In genomic region chr1:90424066-90424821, GRCm38 (mm10) we compare ENCODE assay signal across 9 mouse cellular contexts.
DNase-seq lines count a peak whose midpoint lies in the region.
"Had no signal": no experiment of that assay in that cellular context is flagged by ENCODE, and none has a peak within 500 bp of the region (broad histone marks: within the 10 kb centered on the region; RNA-seq: fewer than 3 reads in every experiment).

No protein-coding gene starts in this region.

- DNase-seq in gastrocnemius, adult 18-20 months (ENCODE audit: low spot score) = peak; percentile 80
- DNase-seq in gastrocnemius, postnatal 4 days (ENCODE audit: low spot score in 2 of 2) = no peak
- peak; percentile 35 for DNase-seq in Muller cell, postnatal 12 days (ENCODE audit: inconsistent ontology term)
- DNase-seq in gastrocnemius, postnatal 25 days = peak; percentile 80
- DNase-seq in kidney, postnatal 36 days = peak; percentile 41 to 55
- DNase-seq in thymus, postnatal 36 days = no peak
- DNase-seq in frontal cortex, adult 2 months (ENCODE audit: extremely low spot score in 1 of 2, low spot score in 1 of 2) = no peak
- DNase-seq in spleen, adult 18-20 months = no peak
- DNase-seq: cerebellum, adult 8-10 months had no signal

Comparison
In these comparisons a context has a peak if more than half of its experiments do, and no peak if none do; other contexts are left out.
1. DNase-seq: peak in gastrocnemius, adult 18-20 months (single experiment), Muller cell, postnatal 12 days (single experiment), gastrocnemius, postnatal 25 days (single experiment) and kidney, postnatal 36 days (2 of 2); none in gastrocnemius, postnatal 4 days (0 of 2), thymus, postnatal 36 days (0 of 2), frontal cortex, adult 2 months (0 of 2) and spleen, adult 18-20 months (0 of 2).